Mouse (Mus musculus) embryonic fibroblast, embryonic 13.5 days (primary cell): Measurements from ENCODE around the gene Mrps34.

Experiments used
- CTCF ChIP-seq: IDR thresholded peaks from 2 replicates; pipeline ENCODE4 v1.5.1; 2011; ENCODE audit warnings: mild to moderate bottlenecking, control low read depth, low read length, moderate library complexity, borderline replicate concordance; ENCODE audit not compliant: insufficient read depth
- POLR2A ChIP-seq: IDR thresholded peaks from 2 replicates; pipeline ENCODE4 v1.6.1; 2011; ENCODE audit warnings: low read depth, mild to moderate bottlenecking, control low read depth, low read length, moderate library complexity

- TF ChIP-seq CTCF (no peak), POLR2A (no peak)
Observed at GRCm38 (mm10) chr17:24913984-24914383, 19.1 kb downstream of the Mrps34 start.
